Mouse (Mus musculus): ENCODE data around the gene Armc8. TPM values are rescaled to one million over a fixed set of nuclear protein-coding genes. Genes with fewer than 3 reads are reported as not detected.

The Armc8 gene
- 10 to 100 TPM; 23.4 to 23.9 TPM for total RNA-seq (2023)

GRCm38 (mm10) chr9:99568347-99569070, at the start of gene Armc8:
Gene Armc8, minus strand, starts transcription at chr9:99568899.

GRCm38 (mm10) chr9:99612202-99612601, 43.5 kb upstream of the Armc8 start, which contains the start of gene A4gnt:
Gene A4gnt, plus strand, starts transcription at chr9:99612502.

GRCm38 (mm10) chr9:99575677-99576480, 7.2 kb upstream of the Armc8 start, which contains the start of gene Dbr1:
Gene Dbr1, plus strand, starts transcription at chr9:99575799.

DNA sequence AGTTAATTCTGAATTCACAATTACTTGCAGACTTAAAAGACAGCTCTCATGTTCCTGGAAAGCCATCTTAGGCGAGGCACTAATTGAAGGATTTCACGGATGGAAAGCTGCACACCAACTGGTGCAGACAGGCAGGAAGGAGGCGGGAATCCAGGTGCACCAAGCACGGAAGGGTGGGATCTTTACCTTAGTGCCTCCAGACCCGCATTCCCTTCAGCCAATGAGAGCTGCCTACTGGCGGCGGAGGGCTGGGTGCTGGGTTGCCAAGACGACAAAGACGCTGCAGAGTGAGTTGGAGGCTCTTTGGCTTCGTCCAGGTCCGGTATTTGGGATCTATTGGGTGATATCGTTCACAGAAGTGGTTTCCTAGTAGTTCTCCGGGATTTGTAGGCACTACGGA, 117.5 kb downstream of the Armc8 start, which contains the start of gene Nme9:
TSS of gene Nme9 (plus strand) at position 315 of the 400 bp plus-strand sequence.

GRCm38 (mm10) chr9:99437031-99437764, 131.5 kb downstream of the Armc8 start, which contains the start of gene Mras:
Gene Mras, minus strand, starts transcription at chr9:99437381.

Other genes starting within 250 kb of the Armc8 start
- gene Esyt3, start 210.3 kb downstream of the Armc8 start, total RNA-seq (2023) = not detected
- under 1 TPM; 0.26 to 0.46 TPM for gene Mras, start 131.5 kb downstream of the Armc8 start, total RNA-seq (2023)
- not detected for gene Nme9, start 117.4 kb downstream of the Armc8 start, total RNA-seq (2023)
- 10 to 100 TPM; 15.8 to 18.5 TPM for gene Dbr1, start 6.9 kb upstream of the Armc8 start, total RNA-seq (2023)
- gene A4gnt, start 43.6 kb upstream of the Armc8 start, total RNA-seq (2023) = not detected
- gene Dzip1l, start 60.6 kb upstream of the Armc8 start, total RNA-seq (2023) = not detected
- gene Cldn18, start 148.4 kb upstream of the Armc8 start, total RNA-seq (2023) = not detected